Mouse (Mus musculus) cerebellum, adult 11-12 months (tissue): Measurements from ENCODE around the gene Pdlim4.

ENCODE experiments used
- DNase-seq: peaks from one replicate; pipeline ENCODE4 v3.0.0; 2022

Gene Pdlim4

GRCm38 (mm10) chr11:54068520-54069371, at the start of gene Pdlim4:
Gene Pdlim4, minus strand, starts transcription at chr11:54069014.
- DNase-seq = no peak

- DNase-seq = no peak
These were observed 48.3 kb upstream of the Pdlim4 start for GRCm38 (mm10) chr11:54117096-54117495.

GRCm38 (mm10) chr11:54116406-54116805, 47.6 kb upstream of the Pdlim4 start:
- DNase-seq = no peak

- DNase-seq = no peak
These were observed 47.1 kb upstream of the Pdlim4 start for GRCm38 (mm10) chr11:54115911-54116310.

GRCm38 (mm10) chr11:54115301-54115700, 46.5 kb upstream of the Pdlim4 start:
- no peak for DNase-seq

GRCm38 (mm10) chr11:54114746-54115145, 45.9 kb upstream of the Pdlim4 start:
- no peak for DNase-seq

GRCm38 (mm10) chr11:54113352-54113751, 44.5 kb upstream of the Pdlim4 start:
- no peak for DNase-seq

- peak; percentile 72 for DNase-seq
These were observed 44.1 kb upstream of the Pdlim4 start for GRCm38 (mm10) chr11:54112920-54113319.

GRCm38 (mm10) chr11:54111976-54112741, 43.3 kb upstream of the Pdlim4 start:
- DNase-seq = peak; percentile 85

- no peak for DNase-seq
These were observed 42.5 kb upstream of the Pdlim4 start for GRCm38 (mm10) chr11:54111291-54111690.

- DNase-seq = no peak
These were observed 40.1 kb upstream of the Pdlim4 start for GRCm38 (mm10) chr11:54108894-54109293.

GRCm38 (mm10) chr11:54108131-54108530, 39.3 kb upstream of the Pdlim4 start:
- no peak for DNase-seq

- peak; percentile 61 for DNase-seq
These were observed 38.4 kb upstream of the Pdlim4 start for GRCm38 (mm10) chr11:54107239-54107638.

GRCm38 (mm10) chr11:54106676-54107075, 37.9 kb upstream of the Pdlim4 start:
- DNase-seq = no peak

GRCm38 (mm10) chr11:54105011-54105410, 36.2 kb upstream of the Pdlim4 start:
- no peak for DNase-seq

GRCm38 (mm10) chr11:54102706-54103449, 34.1 kb upstream of the Pdlim4 start:
- DNase-seq = no peak

GRCm38 (mm10) chr11:54101701-54102100, 32.9 kb upstream of the Pdlim4 start:
- DNase-seq = no peak

- peak; percentile 28 for DNase-seq
These were observed 32.1 kb upstream of the Pdlim4 start for GRCm38 (mm10) chr11:54100692-54101591.

- no peak for DNase-seq
These were observed 31.4 kb upstream of the Pdlim4 start, which contains the start of gene P4ha2 for GRCm38 (mm10) chr11:54100045-54100691. Gene P4ha2, plus strand, starts transcription at chr11:54100095.

GRCm38 (mm10) chr11:54093000-54093399, 24.2 kb upstream of the Pdlim4 start:
- peak; percentile 50 for DNase-seq

GRCm38 (mm10) chr11:54092188-54092587, 23.4 kb upstream of the Pdlim4 start:
- DNase-seq = no peak

- no peak for DNase-seq
These were observed 22.9 kb upstream of the Pdlim4 start for GRCm38 (mm10) chr11:54091726-54092125.
